20 mouse cellular contexts compared by ENCODE assay signal in genomic region chr4:33264979-33265726, GRCm38 (mm10). TPM values are rescaled to one million over a fixed set of nuclear protein-coding genes. Genes with fewer than 3 reads are reported as not detected.
A peak's percentile ranks its signal among the peaks of the same experiment; 100 is the strongest.
DNase-seq lines count a peak whose midpoint lies in the region; ATAC-seq lines count a peak whose summit lies in the region.
"Had no signal": no experiment of that assay in that cellular context is flagged by ENCODE, and none has a peak within 500 bp of the region (broad histone marks: within the 10 kb centered on the region; RNA-seq: fewer than 3 reads in every experiment).

No protein-coding gene starts in this region.

- ATAC-seq in hematopoietic stem cell, adult 5-6 weeks (replicated peaks in 1 of 2; ENCODE audit: insufficient read depth in 1 of 2, low FRiP score in 2 of 2, low TSS enrichment in 1 of 2, low read depth in 1 of 2, poor library complexity in 2 of 2, severe bottlenecking in 2 of 2) = peak; percentile 13 to 41; a peak in 3 of 4 replicates
- ATAC-seq: forebrain, embryonic 13.5 days; hindbrain, embryonic 16.5 days; intestine, embryonic 15.5 days had no signal

- peak; percentile 45 for DNase-seq in layer of hippocampus, adult 9-11 months
- DNase-seq in layer of hippocampus, postnatal 10 days (ENCODE audit: low spot score in 2 of 2) = no peak
- peak; percentile 32 to 40 for DNase-seq in B cell, adult 2 months
- DNase-seq in R1 (ENCODE audit: low read depth, low spot score) = peak; percentile 99
- no peak for DNase-seq in right cerebral cortex, postnatal 36 days (ENCODE audit: low spot score in 2 of 2)
- DNase-seq in urinary bladder, postnatal 25 days (ENCODE audit: low spot score) = no peak
- no peak for DNase-seq in urinary bladder, adult 18-20 months (ENCODE audit: low spot score in 2 of 2)
- DNase-seq: adrenal gland, adult 2 months; cerebellum, adult 11-12 months; cerebellum, postnatal 10 days; kidney, adult 9 months; kidney, postnatal 14 days; liver, embryonic 13.5 days; right cerebral cortex, postnatal 4 days; thymus, postnatal 25 days had no signal

RNA-seq across cellular contexts. Expression of gene Pnrc1, which starts 24.8 kb away (rescaled TPM):
- total RNA-seq in layer of hippocampus, postnatal 10 days (2021) = 100 to 1,000 TPM in 1 of 2 experiments, 10 to 100 TPM in 1; 94.9 to 101 TPM
- total RNA-seq in hematopoietic stem cell, adult 5-6 weeks (2017) = 345 and 386 TPM in 2 replicates

RNA-seq across cellular contexts. Expression of gene Rngtt, which starts 45.0 kb away (rescaled TPM):
- total RNA-seq in layer of hippocampus, postnatal 10 days (2021) = 10 to 100 TPM; 20.3 to 20.7 TPM
- total RNA-seq in hematopoietic stem cell, adult 5-6 weeks (2017) = 44.5 and 54.0 TPM in 2 replicates

RNA-seq across cellular contexts. Expression of gene Srsf12, which starts 56.4 kb away (rescaled TPM):
- 10 to 100 TPM; 38.3 to 39.8 TPM for total RNA-seq in layer of hippocampus, postnatal 10 days (2021)
- total RNA-seq in hematopoietic stem cell, adult 5-6 weeks (2017) = 0.25 and 0.89 TPM in 2 replicates
- total RNA-seq: gastrocnemius, adult 8-10 months had no signal

Comparison
In these comparisons a context has a peak if more than half of its experiments do, and no peak if none do; other contexts are left out.
1. DNase-seq: peak in layer of hippocampus, adult 9-11 months (single experiment), B cell, adult 2 months (2 of 2) and R1 (single experiment); none in layer of hippocampus, postnatal 10 days (0 of 2), right cerebral cortex, postnatal 36 days (0 of 2), urinary bladder, postnatal 25 days (single experiment) and urinary bladder, adult 18-20 months (0 of 2).
2. RNA of gene Srsf12, which starts 56.4 kb away (total RNA-seq): 38.3 to 39.8 TPM in layer of hippocampus, postnatal 10 days; 0.25 to 0.89 TPM in hematopoietic stem cell, adult 5-6 weeks; every median in the first group is over 10 times any median in the second.